Mouse (Mus musculus): ENCODE data around the gene Tecpr2.
"Not testable (repeated sequence)": the region's sequence is repeated elsewhere in the genome, so short reads cannot be mapped to it uniquely, and the experiment has no call there.

The Tecpr2 gene

GRCm38 (mm10) chr12:110889036-110890020 lies at the start of gene Tecpr2, which contains the start of gene Cinp:
TSS of gene Tecpr2 (plus strand) at chr12:110889264.
TSS of gene Cinp (minus strand) at chr12:110889145.
- CTCF ChIA-PET = interaction anchor here (0.6 kb wide), 1 partner anchor 46 kb away, joined by 3 read pairs; no protein-coding TSS in a partner anchor

DNA sequence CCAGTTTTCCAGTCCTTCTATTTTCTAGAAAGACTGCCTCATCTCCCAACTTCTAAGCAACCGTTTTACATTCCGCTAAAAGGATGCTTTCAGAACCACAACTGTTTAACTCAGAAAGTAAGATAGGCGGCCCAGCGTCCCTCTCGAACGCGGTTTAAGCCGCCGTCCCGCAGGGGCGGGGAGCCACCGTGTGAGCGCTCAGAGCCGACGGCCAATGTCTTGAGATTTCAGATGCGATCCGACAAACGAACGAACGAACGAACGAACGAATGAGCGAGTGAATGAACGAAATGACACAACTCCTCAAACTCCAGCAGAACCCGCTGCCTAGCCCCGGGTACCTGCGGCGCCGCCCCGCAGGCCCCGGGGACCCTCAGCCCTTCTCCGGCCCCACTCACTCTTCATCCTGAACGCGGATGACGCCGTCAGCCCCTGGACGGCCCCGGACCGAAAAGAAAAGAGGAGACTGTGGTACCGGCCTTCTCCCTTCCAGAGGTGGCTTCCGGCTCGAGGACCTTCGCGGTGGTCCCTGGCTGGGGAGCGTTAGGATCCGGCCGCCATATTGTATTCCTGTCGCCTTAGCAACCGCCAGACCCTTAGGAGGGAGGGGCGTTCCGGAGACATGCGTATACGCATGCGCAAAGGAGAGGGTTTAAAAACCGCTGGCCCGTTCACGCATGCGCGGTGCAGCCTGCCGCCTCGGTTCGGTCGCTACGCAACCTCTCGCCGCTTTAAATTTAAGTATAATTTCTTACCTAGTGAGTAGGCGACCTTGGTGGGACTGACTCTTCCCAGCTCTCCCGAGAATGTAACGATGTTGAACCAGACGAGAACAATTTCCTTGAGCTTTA lies 48.5 kb upstream of the Tecpr2 start, which contains the start of gene Mok:
TSS of gene Mok (minus strand) at position 592 of the 851 bp plus-strand sequence.
- CTCF ChIA-PET = interaction anchor here (0.7 kb wide), 1 partner anchor 14 kb away, joined by 3 read pairs; no protein-coding TSS in a partner anchor

DNA sequence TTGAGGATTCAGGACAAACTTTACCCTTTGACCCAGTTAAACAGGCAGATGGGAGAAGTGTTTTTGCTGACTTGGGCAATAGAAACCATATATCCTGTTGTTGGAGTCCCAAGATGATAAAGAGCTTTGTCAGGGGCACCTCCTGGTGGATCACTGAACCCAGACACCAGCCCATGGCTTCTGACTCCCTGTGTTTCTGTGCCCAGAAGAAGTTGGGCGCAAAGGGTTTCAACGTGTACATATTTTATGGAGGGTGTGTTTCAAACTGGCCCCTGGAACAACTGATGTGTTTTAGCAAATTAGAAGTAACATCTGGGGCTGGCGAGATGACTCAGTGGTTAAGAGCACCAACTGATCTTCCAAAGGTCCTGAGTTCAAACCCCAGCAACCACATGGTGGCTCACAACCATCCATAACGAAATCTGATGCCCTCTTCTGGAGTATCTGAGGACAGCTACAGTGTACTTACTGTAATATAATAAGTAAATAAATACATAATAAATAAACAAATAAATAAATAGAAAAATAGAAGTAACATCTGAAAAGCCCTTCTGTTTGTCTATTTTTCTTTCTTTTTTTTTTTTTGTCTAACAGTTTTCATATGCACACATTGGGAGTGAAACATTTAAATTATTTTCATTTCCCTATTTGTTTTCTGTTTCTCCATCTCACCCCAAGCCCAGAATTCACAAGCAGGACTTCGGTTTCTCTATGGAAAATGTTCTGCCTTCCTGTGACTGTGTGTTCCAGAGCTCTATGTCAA lies 47.2 kb upstream of the Tecpr2 start:
- CTCF ChIA-PET = interaction anchor here (0.7 to 1.2 kb wide), 3 partner anchors 68 to 404 kb away, joined by 3 to 9 read pairs (median 5); no protein-coding TSS in a partner anchor

DNA sequence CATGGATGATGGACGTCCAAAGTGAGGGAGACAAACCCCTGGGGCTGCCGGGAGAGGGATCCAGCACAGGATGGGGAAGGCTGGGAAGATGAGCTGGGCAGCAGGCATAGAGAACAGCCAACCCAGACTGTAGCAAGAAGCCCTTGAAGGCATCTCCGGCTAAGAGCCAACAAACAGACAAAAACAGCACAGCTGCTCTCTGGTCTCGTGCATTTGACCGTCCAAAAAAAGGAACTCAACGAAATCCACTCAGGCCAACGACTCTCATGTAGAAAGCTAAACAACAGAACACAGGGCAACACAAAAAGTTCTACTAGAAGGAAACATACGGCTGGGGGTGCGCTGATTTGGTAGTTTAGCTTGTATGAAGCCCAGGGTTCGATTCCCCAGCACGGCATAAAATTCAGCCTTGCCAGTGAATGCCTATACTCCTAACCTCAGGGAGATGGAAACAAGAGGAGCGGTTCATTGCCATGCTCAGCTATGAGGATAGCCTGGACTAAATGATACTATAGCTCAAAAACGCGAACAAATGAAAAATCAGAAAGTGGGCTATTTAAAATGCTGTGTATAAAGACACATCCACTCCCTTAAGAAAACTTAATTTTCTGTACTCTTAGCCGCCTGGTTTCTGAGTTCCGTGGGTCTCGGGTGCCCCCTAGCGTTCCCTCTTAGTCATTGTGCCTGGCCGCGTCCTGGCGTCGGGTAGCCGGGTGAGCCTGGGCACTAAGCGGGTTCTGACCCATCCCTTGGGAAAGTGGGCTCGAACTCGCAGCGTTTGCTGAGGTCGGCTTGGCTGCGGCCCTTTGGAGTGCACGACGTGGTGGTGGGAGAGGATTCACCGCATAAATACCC lies 45.6 kb upstream of the Tecpr2 start:
- CTCF ChIA-PET = interaction anchor here (0.5 to 0.9 kb wide), 6 partner anchors 13 to 426 kb away, joined by 3 to 8 read pairs (median 3); no protein-coding TSS in a partner anchor

DNA sequence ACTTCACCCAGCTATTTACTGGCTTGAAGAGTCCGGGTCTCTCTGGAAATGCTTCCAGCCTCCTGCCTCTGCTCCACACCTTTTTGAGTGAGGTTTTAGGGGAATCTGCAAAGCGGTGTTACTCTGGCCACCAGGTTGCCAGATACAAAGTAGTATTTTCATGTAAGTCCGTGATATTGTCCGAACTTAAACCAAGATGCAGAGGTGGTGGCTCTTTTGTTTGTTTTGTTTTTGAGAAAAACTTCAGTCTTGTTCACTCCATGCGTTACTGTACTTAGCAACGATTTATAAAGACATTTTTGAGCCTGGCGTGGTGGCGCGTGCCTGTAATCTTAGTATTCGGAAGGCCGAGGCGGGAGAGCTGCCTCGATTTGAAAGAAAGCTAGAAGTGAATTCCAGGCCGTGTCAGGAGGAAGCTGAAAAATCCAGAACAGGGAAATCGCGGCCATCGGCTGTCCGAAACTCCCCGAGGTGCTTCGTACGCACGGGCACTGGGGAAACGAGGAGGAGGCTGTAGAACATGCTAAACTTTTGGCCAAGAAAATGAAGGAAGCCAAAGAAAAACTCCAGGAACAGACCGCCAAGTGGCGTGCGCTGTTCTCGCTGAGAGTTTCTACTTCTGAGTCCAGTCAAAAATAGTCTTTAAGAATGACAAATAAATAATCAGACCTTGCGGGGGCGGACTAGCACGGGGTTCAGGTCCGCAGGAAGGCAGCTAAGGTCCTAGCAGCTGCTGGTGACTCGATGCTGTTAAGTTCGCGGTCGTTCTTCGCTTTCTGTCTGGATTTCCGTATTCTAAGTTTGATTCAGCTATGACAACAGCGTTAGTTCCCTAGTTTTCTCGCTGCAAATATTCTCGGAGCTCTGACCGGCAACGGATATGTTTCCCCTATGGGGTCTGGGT lies 44.6 kb upstream of the Tecpr2 start:
- CTCF ChIA-PET = interaction anchor here (0.7 to 1.1 kb wide), 3 partner anchors 246 to 811 kb away, joined by 3 to 6 read pairs (median 3); no protein-coding TSS in a partner anchor

- CTCF ChIA-PET = interaction anchor here (1.1 kb wide), 1 partner anchor 247 kb away, joined by 3 read pairs; no protein-coding TSS in a partner anchor
Observed at GRCm38 (mm10) chr12:110845131-110845880, 43.8 kb upstream of the Tecpr2 start.

- CTCF ChIA-PET = no interaction called here
Observed at GRCm38 (mm10) chr12:110846191-110846765, 42.8 kb upstream of the Tecpr2 start.

DNA sequence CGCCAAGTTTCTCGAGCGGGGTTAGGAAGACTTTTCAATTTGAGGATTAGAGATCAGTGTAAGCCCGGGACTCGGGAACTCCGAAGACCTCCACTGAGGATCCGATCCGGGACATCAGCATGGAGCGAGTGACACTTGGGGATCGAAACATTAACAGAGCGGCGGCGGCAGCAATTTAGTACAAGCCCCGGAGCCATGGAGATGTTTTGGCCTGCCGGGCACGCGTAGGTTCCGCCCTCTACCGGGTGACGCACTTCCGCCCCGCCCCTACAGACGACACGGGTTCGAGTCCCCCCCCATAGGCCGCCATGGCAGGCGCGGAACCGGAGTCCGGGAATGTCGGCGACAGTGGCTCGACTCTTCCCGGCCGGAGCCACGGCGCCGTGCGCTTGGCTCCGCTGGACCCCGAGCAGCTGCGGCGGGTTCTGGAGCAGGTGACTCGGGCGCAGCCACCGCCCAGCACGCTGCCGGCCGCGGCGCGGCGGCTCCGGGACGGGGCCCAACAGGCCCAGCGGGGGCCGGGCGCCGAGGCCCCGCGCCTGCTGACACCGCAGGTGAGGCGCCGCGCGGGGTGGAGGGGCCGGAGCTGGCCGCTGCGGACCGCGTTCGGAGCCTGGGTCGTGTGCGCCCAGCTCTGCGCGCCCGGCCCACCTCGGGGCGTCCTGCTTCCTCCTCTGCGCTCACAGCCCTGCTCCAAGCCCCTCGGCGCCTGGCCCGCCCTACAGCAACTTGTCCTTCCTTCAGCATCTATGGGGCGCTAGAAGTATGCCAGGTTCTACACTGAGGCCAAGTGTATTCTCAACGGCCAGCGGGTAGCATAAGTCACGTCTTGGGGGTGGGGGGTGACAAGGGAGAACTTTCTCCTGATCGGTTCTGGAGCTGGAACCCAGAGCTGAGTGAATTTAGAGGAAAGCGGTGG lies 38.8 kb upstream of the Tecpr2 start, which contains the start of gene Zfp839:
TSS of gene Zfp839 (plus strand) at position 244 of the 919 bp plus-strand sequence.
- CTCF ChIA-PET = no interaction called here

- CTCF ChIA-PET = interaction anchor here (0.5 kb wide), 1 partner anchor 123 kb away, joined by 3 read pairs; no protein-coding TSS in a partner anchor
Observed at GRCm38 (mm10) chr12:110850929-110851256, 38.2 kb upstream of the Tecpr2 start.

- CTCF ChIA-PET = interaction anchor here (0.5 kb wide), 1 partner anchor 123 kb away, joined by 3 read pairs; no protein-coding TSS in a partner anchor
Observed at GRCm38 (mm10) chr12:110851414-110851813, 37.6 kb upstream of the Tecpr2 start.

- CTCF ChIA-PET = no interaction called here
Observed at GRCm38 (mm10) chr12:110851923-110852322, 37.1 kb upstream of the Tecpr2 start.

- CTCF ChIA-PET = interaction anchor here (0.6 kb wide), 2 partner anchors 14 to 121 kb away, joined by 3 read pairs; no protein-coding TSS in a partner anchor
Observed at GRCm38 (mm10) chr12:110854786-110855737, 34.0 kb upstream of the Tecpr2 start.

DNA sequence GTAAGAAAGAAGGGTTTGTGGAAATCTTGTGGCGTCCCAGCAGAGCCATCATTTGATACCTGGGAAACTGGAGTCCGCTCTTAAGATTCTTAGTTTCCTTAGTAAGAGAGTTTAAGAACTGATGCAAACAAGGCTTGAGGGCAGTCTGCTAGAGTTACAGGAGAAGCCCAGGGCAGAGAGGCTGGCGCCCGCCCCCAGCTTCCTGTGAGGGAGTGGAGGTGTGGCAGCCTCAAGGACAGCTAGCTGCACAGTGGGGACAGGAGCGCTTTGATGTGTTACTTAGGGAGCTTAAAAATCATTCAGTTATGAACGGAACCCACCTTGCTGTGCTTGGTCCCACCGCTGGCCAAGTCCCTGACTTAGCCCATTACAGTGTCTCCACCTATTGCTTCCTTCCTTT lies 31.9 kb upstream of the Tecpr2 start:
- CTCF ChIA-PET = no interaction called here

DNA sequence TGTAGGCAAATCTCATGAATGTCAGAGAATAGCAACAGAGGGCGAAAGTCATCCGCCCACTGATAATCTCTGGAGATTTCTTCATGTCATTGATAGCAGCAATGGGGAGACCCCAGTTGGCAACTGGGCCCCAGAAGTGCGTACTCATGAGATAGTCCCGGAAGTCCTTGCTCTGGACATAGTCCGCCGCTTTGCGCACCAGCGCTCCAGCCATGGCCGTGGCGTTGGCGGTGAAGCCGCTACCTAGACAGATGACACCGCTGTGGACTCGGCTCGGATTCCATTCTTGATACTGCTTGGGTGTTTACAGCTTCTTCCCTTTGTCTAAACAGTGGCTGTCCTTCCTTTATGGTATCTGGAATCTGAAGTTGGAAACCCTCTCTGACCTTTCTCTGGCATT lies 30.4 kb upstream of the Tecpr2 start:
- CTCF ChIA-PET = not testable (repeated sequence)

GRCm38 (mm10) chr12:110860293-110860692 lies 28.8 kb upstream of the Tecpr2 start:
- CTCF ChIA-PET = no interaction called here

Measured in spleen, embryonic (tissue).